ENCODE assay signal across 8 mouse cellular contexts in the genomic region with DNA sequence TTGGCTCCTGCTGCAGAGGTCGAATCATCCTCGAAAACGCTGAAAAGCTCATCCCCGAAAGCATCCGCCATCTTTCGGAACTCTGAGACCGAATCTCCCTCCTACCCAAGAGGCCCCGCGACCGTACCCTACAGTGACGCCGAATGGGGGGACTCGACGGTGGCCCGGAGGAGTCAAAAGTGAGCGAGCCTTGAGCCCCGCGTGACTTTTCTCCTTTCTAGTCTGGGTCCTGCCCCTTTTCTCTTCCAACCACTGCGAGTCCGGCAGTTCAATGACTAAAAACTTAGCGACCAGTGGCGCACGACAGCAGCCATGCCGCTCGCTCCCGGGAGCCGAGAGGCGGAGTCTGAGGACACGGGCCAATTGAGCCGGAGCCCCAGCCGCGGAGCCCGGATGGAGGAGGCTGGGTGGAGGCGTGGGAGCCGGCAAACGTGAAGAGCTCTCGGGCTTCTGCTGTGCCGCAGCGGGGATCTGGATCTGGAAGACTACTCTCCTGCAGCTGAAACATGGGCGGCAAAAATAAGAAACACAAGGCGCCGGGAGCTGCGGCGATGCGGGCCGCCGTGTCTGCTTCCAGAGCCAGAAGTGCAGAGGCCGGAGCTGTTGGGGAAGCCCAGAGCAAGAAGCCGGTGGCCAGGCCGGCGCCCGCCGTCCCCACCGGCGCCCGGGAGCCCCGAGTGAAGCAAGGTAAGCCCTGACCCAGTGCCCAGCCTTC. TPM values are rescaled to one million over a fixed set of nuclear protein-coding genes. Genes with fewer than 3 reads are reported as not detected.
A peak's percentile ranks its signal among the peaks of the same experiment; 100 is the strongest.
DNase-seq lines count a peak whose midpoint lies in the region; ATAC-seq and TF ChIP-seq lines count a peak whose summit lies in the region.

TSS of gene Mtrex (minus strand) at position 112 of the 715 bp plus-strand sequence.
TSS of gene Dhx29 (plus strand) at position 168 of the 715 bp plus-strand sequence.

- no peaks in the 10 kb centered on the region for H3K9me3 ChIP-seq in hindbrain, embryonic 10.5 days
- H3K9me3 ChIP-seq in lung, postnatal 0 days (ENCODE audit: low read length), result no peaks in the 10 kb centered on the region

- peak within 1 kb of the TSS; percentile 92 for H3K27ac ChIP-seq in hindbrain, embryonic 10.5 days
- H3K27ac ChIP-seq in lung, postnatal 0 days (ENCODE audit: low read length), result peak within 1 kb of the TSS; percentile 82

- H3K9ac ChIP-seq in lung, postnatal 0 days (replicated peaks; ENCODE audit: low read depth), result peak within 1 kb of the TSS; percentile 77

- H3K27me3 ChIP-seq in hindbrain, embryonic 10.5 days (ENCODE audit: insufficient read depth, poor library complexity, severe bottlenecking), result no peaks in the 10 kb centered on the region
- H3K27me3 ChIP-seq in lung, postnatal 0 days (replicated peaks; ENCODE audit: insufficient read depth, low read length), result no peaks in the 10 kb centered on the region

- ATAC-seq in frontal cortex, adult (ENCODE audit: low TSS enrichment), result peak; percentile 99
- ATAC-seq in lung, postnatal 0 days, result peak; percentile 98

- peaks cover 35% of the 10 kb centered on the region for H3K36me3 ChIP-seq in hindbrain, embryonic 10.5 days
- H3K36me3 ChIP-seq in lung, postnatal 0 days (ENCODE audit: insufficient read depth, low read length), result no peaks in the 10 kb centered on the region

- peak within 1 kb of the TSS; percentile 88 for H3K4me3 ChIP-seq in hindbrain, embryonic 10.5 days
- peak within 1 kb of the TSS; percentile 71 for H3K4me3 ChIP-seq in lung, postnatal 0 days (ENCODE audit: low read depth, low read length)

- WGBS in hindbrain, embryonic 10.5 days, result under 1% methylated on average over 57 of the region's 57 CpGs
- WGBS in lung, postnatal 0 days, result under 1% methylated on average over 56 of the region's 57 CpGs

- peaks cover 22% of the 10 kb centered on the region for H3K4me1 ChIP-seq in hindbrain, embryonic 10.5 days (replicated peaks)
- peaks cover 6% of the 10 kb centered on the region for H3K4me1 ChIP-seq in lung, postnatal 0 days (ENCODE audit: insufficient read depth, low read depth, low read length)

- peak; percentile 99 for DNase-seq in MN1 (ENCODE audit: low spot score)
- peak; percentile 99 for DNase-seq in cerebellum, adult 9-10 months
- peak; percentile 99 for DNase-seq in hindbrain, embryonic 10.5 days (ENCODE audit: low spot score)
- peak; percentile 98 for DNase-seq in layer of hippocampus, adult 9-11 months
- DNase-seq in lung, postnatal 0 days (ENCODE audit: low spot score), result peak; percentile 99
- peak; percentile 97 for DNase-seq in ovary, postnatal 14 days (ENCODE audit: low spot score)
- peak; percentile 97 for DNase-seq in thymus, postnatal 14 days

- TF ChIP-seq EP300 in lung, postnatal 0 days (IDR thresholded peaks at IDR 0.05), result peak; percentile 92

- peak within 1 kb of the TSS; percentile 91 for H3K4me2 ChIP-seq in lung, postnatal 0 days (replicated peaks; ENCODE audit: low read depth, low read length)

- no peak; the same call in 1 of the 2 replicates for TF ChIP-seq CTCF in lung, postnatal 0 days (IDR thresholded peaks at IDR 0.05)

RNA-seq across cellular contexts. Expression of gene Mtrex, which starts in this region (rescaled TPM):
- polyA plus RNA-seq in hindbrain, embryonic 10.5 days (2016; fragmentation: Nextera tagmentation; extraction: Ambion mirVana), result 70.5 and 89.0 TPM in 2 replicates
- polyA plus RNA-seq in lung, postnatal 0 days (2015; fragmentation: Nextera tagmentation; extraction: Ambion mirVana), result 24.3 and 29.3 TPM in 2 replicates

RNA-seq across cellular contexts. Expression of gene Dhx29, which starts in this region (rescaled TPM):
- 26.3 and 32.8 TPM in 2 replicates for polyA plus RNA-seq in hindbrain, embryonic 10.5 days (2016; fragmentation: Nextera tagmentation; extraction: Ambion mirVana)
- 22.8 and 23.5 TPM in 2 replicates for polyA plus RNA-seq in lung, postnatal 0 days (2015; fragmentation: Nextera tagmentation; extraction: Ambion mirVana)

Comparison
In these comparisons a context has a peak if more than half of its experiments do, and no peak if none do; other contexts are left out.
1. Peak in every context shown above with its lines: DNase-seq, ATAC-seq, H3K4me3 ChIP-seq and H3K27ac ChIP-seq.